Mouse (Mus musculus): ENCODE measurements around the gene Tbc1d16.

Gene Tbc1d16

GRCm38 (mm10) chr11:119208870-119209370 is 19.4 kb downstream of the Tbc1d16 start:
- no peak for DNase-seq (ENCODE audit: low spot score in 2 of 2)

GRCm38 (mm10) chr11:119207986-119208385 is 20.3 kb downstream of the Tbc1d16 start:
- no peak for DNase-seq (ENCODE audit: low spot score in 2 of 2)

- DNase-seq (ENCODE audit: low spot score in 2 of 2), result peak; percentile 67 to 74
Observed at GRCm38 (mm10) chr11:119206562-119206961, 21.7 kb downstream of the Tbc1d16 start.

DNA sequence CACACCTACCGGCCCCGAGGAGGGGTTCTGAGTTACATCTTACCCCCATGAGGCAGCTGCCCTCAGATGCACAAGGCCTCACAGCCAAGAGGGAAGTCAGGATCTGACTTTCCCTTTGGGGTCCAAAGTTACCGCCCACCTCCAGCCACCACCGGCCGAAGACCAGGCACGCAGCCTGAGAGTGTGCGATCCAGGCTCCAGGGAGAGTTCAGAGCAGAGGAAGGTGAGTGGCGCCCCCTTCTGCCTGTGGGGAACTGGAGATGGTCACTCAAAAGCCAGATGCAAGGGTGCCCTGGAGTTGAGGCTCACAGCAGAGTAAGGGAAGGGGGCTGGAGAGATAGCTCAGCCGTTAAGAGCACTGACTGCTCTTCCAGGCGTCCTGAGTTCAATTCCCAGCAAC is 22.6 kb downstream of the Tbc1d16 start:
- DNase-seq (ENCODE audit: low spot score in 2 of 2), result no peak

DNA sequence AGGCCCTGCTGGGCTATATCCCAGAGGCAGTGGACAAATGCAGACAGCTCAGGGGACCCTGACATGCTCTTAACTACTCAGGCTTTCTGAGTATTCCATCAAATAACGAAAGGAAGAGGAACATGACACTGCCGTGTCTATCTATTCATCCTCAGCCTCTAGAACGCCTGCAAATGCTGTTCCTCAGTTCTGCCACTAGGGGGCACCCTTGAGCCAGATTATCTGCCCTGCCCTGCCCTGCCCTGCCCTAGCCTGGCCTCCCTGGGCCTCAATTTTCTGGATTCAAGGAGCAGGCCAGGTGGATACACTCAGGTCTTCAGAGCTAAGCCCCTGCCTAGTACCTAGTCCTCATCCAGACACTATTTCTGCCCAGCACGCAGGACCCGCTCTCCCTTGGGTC is 24.9 kb downstream of the Tbc1d16 start:
- DNase-seq (ENCODE audit: low spot score in 2 of 2), result no peak

- DNase-seq (ENCODE audit: low spot score in 2 of 2), result no peak
Observed at GRCm38 (mm10) chr11:119199233-119199601, 29.1 kb downstream of the Tbc1d16 start.

DNA sequence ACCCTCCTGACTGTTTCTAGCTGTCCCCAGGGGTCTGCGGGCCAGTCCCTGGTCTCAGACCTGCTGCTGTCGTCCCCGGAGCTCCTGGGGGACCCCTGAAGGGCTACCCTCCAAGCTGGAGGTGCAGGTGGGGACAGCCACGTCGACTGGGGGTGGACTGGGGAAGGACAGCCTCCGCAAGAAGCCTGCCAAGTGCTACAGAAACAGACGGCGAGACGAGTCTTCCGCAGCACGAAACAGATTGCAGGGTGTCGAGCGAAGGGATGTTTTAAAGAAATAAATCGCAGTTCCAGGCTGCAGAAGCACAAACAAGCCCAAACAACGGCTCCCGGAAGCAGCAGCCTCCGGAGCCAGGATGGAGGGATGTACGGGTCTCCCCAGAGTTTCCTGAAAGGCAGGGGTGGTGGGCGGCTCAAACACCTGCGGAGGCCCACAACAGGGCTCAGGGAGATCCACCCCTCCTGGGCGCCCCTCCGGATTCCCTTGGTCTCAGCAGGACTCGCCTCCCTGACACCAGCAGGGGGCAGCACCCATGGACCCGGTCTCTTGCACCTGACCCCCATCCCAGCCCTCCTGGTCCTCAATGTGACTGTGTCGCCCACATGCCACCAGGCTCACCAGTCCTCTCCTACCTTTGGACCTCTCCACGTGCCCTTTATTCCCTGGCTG is 29.6 kb downstream of the Tbc1d16 start:
- DNase-seq (ENCODE audit: low spot score in 2 of 2), result peak; percentile 77 to 82

DNA sequence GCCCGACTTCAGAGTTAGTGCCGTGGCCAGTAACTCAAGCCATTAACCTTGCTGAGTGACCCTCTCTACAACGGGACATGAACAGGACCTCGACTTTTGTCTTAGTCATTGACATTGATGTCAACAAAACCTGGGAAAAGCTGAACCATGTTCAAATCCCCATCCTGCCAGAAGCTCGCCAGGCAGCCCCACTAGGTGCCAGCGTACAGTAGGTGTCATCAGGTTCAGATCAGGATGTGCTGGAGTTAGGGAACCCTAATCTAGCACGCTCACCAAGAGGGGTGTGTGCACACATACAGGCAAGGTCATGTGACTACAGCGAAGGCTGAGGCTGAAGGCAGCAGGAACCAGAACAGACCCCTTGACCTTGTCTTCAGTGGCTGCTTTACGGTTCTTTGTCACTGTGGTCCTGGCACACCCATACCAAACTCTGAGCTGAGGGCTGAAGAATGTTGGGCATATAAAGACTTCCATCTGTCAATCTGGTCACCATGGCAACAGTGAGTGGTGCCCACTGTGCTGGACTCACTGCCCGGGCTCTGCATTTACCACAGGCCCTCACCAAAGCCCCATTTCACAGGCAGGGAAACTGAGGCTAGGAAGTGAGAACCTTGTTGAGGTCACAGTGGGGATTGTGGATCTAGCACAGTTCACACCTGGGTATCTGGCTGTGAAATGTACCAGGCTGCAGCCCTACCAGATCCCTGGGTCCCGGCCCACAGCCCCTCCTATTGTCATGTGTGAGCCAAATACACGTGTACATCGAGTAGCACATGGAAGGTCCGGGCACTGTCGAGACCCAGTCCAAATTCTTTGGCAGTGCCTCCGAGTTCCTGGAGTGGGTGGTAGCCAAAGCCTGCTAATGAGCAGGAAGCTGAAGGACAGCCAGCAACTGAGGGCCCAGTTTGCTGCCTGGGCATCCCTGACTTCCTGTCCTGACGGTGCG is 30.4 kb downstream of the Tbc1d16 start:
- DNase-seq (ENCODE audit: low spot score in 2 of 2), result peak in 1 of 2 experiments; percentile 51

- DNase-seq (ENCODE audit: low spot score in 2 of 2), result no peak
Observed at GRCm38 (mm10) chr11:119192605-119193004, 35.7 kb downstream of the Tbc1d16 start.

- no peak for DNase-seq (ENCODE audit: low spot score in 2 of 2)
Observed at GRCm38 (mm10) chr11:119192176-119192575, 36.1 kb downstream of the Tbc1d16 start.

GRCm38 (mm10) chr11:119191606-119192081 is 36.7 kb downstream of the Tbc1d16 start:
- no peak for DNase-seq (ENCODE audit: low spot score in 2 of 2)

DNA sequence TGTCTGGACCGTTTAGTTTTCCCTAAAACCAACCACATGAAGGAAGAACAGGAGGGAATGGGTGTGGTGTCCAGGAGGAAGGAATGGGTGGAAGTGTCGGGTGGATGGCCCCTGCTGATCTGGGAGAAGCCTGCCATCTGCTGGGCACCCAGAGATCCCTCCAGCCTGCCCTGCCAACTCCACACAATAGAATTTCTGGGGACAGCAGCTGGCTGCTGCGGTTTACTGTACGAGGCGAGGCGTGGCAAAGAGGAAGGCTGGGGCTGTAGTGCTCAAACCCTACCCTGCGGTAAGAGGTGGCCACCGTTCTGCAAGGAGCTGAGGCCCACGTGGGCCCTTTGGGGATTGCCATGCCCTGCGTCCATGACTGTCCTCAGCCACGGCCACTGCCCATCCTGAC is 37.8 kb downstream of the Tbc1d16 start:
- peak; percentile 69 to 72 for DNase-seq (ENCODE audit: low spot score in 2 of 2)

- no peak for DNase-seq (ENCODE audit: low spot score in 2 of 2)
Observed at GRCm38 (mm10) chr11:119189319-119189718, 39.0 kb downstream of the Tbc1d16 start.

DNA sequence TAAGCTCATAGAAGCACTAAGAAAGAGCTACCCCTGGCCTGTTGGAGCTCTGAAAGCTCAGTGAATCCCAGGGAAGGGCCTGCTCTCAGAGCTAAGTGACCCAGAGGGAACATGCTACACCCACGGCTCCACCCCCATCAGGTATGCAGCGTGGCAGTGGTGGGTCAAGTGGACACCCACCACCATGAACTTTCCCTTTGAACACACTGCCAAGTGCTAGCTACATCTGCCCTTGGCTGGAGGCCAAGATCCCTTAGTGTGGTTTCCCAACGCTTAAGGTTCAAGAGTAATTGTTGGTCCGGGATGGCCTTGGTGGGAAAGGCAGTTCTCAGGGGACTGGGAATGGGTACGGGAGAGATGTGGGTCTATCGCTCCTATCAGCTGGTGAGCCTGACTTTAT is 39.9 kb downstream of the Tbc1d16 start:
- DNase-seq (ENCODE audit: low spot score in 2 of 2), result no peak

DNA sequence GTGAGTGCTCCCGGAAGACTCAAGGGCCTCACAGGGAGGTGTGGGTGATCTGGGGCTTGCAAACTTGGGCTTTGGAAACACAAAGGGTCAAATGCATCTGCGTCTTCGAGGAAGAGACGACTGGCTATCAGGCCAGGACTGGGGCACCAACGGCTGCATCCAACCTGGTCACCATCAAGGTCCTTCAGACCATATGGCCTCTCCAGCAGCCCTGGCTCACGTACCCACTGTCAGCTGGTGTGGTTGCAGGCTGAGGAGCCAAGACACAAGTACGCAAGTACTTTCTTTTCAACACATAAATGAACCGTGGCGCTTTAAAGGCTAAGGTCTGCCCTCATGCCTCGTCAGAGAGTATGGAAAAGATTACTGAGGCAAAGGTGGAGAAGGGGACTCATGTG is 40.5 kb downstream of the Tbc1d16 start:
- DNase-seq (ENCODE audit: low spot score in 2 of 2), result no peak

GRCm38 (mm10) chr11:119186989-119187799 is 41.1 kb downstream of the Tbc1d16 start:
- DNase-seq (ENCODE audit: low spot score in 2 of 2), result peak; percentile 63 to 77

DNA sequence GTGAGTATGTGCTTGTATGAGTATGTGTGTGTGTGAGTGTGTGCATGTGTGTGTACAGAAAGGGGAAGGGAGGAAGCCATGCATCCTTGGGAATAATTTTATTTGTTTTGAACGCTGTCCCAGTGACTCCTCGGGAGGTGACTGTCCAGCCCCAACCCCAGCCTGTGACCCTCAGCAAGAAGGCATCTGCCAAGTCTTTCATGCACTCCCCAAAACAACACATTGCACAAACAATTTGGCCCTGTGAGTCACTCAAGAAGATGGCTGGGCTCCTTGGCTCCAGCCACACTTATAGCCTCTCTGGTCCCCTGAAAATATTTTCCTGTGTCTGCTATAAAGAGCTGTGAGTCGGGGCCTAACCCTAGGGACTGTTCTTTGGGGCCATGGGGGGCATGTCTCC is 41.9 kb downstream of the Tbc1d16 start:
- no peak for DNase-seq (ENCODE audit: low spot score in 2 of 2)

DNA sequence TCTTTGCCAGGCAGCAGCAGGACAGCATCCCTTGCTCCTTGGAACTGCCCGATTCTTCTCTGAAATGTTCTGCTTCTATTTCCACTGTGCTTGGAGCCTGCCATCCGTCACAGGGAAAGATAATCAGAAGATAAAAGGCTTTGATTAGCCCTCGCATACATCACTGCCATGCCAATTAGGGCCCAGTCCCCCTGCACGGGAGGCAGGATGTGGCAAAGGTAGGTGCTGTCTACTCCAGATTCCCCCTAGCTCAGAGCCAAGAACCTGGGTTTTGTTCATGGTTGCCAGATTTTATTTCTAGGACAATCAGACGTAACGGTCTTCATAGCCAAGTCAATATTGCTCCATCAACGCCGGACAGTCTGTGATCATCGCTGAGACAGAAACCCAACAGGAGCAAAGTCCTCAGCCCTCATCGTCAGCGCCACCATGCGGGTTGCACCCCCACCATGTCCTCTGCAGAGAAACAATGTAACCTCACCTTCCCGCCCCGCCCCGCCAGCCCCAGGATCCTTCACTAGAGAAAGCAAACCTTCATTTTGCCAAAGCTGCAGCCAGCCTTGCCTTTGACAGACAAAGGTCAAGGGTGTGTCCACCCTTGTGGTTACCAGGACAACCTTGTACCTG is 44.5 kb downstream of the Tbc1d16 start:
- DNase-seq (ENCODE audit: low spot score in 2 of 2), result no peak

- DNase-seq (ENCODE audit: low spot score in 2 of 2), result no peak
Observed at GRCm38 (mm10) chr11:119181861-119182395, 46.4 kb downstream of the Tbc1d16 start.

- no peak for DNase-seq (ENCODE audit: low spot score in 2 of 2)
Observed at GRCm38 (mm10) chr11:119180824-119181582, 47.3 kb downstream of the Tbc1d16 start.

All from right cerebral cortex, adult 2 months (tissue).